Mouse (Mus musculus) E14TG2a.4 (cell line): ENCODE measurements around the gene Zfp536.

Source experiments
- CTCF ChIP-seq: conservative IDR thresholded peaks from 2 replicates; pipeline ENCODE4 v1.5.1; 2014; ENCODE audit warnings: low read length
- POU5F1 ChIP-seq: IDR thresholded peaks from 2 replicates; pipeline ENCODE4 v1.6.1; 2014; ENCODE audit warnings: low read length, borderline replicate concordance

DNA sequence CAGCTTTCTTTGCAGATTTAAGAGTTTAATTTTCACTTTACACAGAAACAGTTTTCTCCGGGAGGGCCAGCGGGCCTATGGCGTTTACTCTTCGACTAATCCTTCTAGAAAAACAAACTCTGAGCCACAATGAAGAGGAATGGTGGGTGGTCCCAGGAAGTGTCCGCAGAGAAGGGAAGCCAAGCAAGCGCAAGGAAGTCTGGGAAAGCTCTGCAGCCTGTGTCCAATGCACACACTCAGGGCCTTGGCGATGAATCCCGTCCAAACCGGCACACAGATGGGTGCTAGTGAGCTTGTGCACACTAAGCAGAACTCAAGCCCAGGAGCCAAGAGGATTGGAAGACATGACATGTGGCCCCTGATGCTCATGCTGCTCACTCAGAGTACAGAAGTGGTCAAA lies 276.9 kb downstream of the Zfp536 start:
- TF ChIP-seq CTCF: no peak
- TF ChIP-seq POU5F1: no peak
